Mouse (Mus musculus) erythroblast, embryonic 14.5 days (primary cell): Measurements from ENCODE around the gene Bex3.

Experiments used
- GATA1 ChIP-seq: IDR thresholded peaks from 2 replicates; pipeline ENCODE4 v1.6.1; 2012; ENCODE audit warnings: low read length, inconsistent platforms, mixed read lengths
- TAL1 ChIP-seq: IDR thresholded peaks from 3 replicates; pipeline ENCODE4 v1.6.1; 2012; ENCODE audit warnings: low read length, inconsistent platforms, mixed read lengths

GRCm38 (mm10) chrX:136243181-136243580 lies 26.9 kb upstream of the Bex3 start:
- TF ChIP-seq GATA1 (no peak), TAL1 (no peak)
